Mouse (Mus musculus) testis, adult 2 months (tissue): ENCODE data around the gene Cramp1l. TPM values are rescaled to one million over a fixed set of nuclear protein-coding genes. Genes with fewer than 3 reads are reported as not detected.

ENCODE experiments used
- H3K27ac ChIP-seq: fragments of 200-500 bp; 2 replicates; pipeline ENCODE4 v1.5.1; 2012; ENCODE audit warnings: low read depth, low read length; ENCODE audit not compliant: control insufficient read depth, insufficient read depth
- H3K27me3 ChIP-seq: fragments of 200-500 bp; 2 replicates; pipeline ENCODE4 v1.6.1; 2012; ENCODE audit warnings: mild to moderate bottlenecking, low read length, moderate library complexity; ENCODE audit not compliant: control insufficient read depth, insufficient read depth
- H3K36me3 ChIP-seq: fragments of 200-500 bp; 2 replicates; pipeline ENCODE4 v1.6.1; 2012; ENCODE audit warnings: mild to moderate bottlenecking, low read length; ENCODE audit not compliant: control insufficient read depth, insufficient read depth
- H3K4me1 ChIP-seq: fragments of 200-500 bp; 2 replicates; pipeline ENCODE4 v1.6.1; 2012; ENCODE audit warnings: low read length; ENCODE audit not compliant: control insufficient read depth, insufficient read depth
- H3K4me3 ChIP-seq: fragments of 200-500 bp; 2 replicates; pipeline ENCODE4 v1.5.1; 2012; ENCODE audit warnings: low read depth, mild to moderate bottlenecking, low read length, moderate library complexity, mixed read lengths; ENCODE audit not compliant: control insufficient read depth
- CTCF ChIP-seq: fragments of 200-500 bp; IDR thresholded peaks from 2 replicates; pipeline ENCODE4 v1.5.1; 2012; ENCODE audit warnings: low read depth, mild to moderate bottlenecking, inconsistent platforms, low read length, moderate library complexity; ENCODE audit not compliant: control insufficient read depth, insufficient read depth, insufficient replicate concordance
- POLR2A ChIP-seq: fragments of 200-500 bp; IDR thresholded peaks from 2 replicates; pipeline ENCODE4 v1.6.1; 2012; ENCODE audit warnings: low read depth, mild to moderate bottlenecking, inconsistent platforms, low read length, moderate library complexity; ENCODE audit not compliant: control insufficient read depth
- polyA plus RNA-seq: library from polyadenylated mRNA; depleted of rRNA; stranded (reverse); fragments of >200 nt; gene quantifications from 2 replicates; pipeline ENCODE4 v1.2.3, GENCODE M21; 2012

Cramp1l gene
- polyA plus RNA-seq, 1 experiment: 27.6 TPM

DNA sequence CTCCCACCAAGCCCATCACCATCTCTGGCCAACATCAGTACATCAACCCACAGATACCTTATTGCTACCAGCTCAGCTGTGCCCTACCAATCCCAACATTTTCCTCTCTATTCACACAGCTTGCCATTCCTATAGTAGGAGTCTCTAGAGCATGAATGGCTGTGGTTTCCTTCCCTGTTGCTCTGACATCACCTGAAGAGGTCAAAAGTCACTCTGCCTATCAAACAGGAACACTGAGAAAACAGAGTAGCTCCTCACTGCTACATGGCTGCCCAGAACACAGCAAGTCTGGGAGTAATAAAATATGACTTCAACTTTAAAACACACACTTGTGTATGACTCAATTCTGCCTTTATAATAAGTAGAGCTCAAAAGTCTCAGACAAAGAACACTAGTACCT is 8.1 kb downstream of the Cramp1l start:
- H3K36me3 ChIP-seq: no peaks in the 10 kb centered on the region
- H3K27me3 ChIP-seq: no peaks in the 10 kb centered on the region
- H3K4me1 ChIP-seq: no peaks in the 10 kb centered on the region; the same call in 1 of the 2 replicates
- H3K4me3 ChIP-seq: no peak overlapping the region
- no peak overlapping the region for H3K27ac ChIP-seq
- TF ChIP-seq POLR2A (no peak), CTCF (no peak)

DNA sequence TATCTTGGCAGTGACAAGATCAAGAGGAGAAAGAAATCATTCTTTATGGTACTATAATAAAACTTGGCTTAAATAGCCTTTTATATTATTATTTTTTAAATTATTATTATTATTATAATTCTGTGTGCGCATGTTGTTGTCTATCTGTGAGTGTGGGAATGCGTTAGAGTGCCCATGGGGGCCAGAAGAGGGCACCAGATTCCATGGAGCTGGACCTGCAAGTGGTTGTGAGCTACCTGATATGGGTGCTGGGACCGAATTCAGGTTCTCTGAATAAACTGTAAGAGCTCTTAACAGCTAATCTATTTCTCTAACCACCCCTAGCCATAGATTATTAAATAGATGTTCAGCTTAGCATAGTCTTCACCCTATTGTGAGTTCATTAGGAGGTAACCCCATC is 10.5 kb downstream of the Cramp1l start:
- Histone ChIP-seq H3K4me3 (no peak overlapping the region), H3K27me3 (no peaks in the 10 kb centered on the region), H3K27ac (no peak overlapping the region), H3K36me3 (no peaks in the 10 kb centered on the region), H3K4me1 (no peaks in the 10 kb centered on the region)
- TF ChIP-seq CTCF: no peak
- no peak for TF ChIP-seq POLR2A

- no peak overlapping the region for H3K4me3 ChIP-seq
- TF ChIP-seq POLR2A: no peak
- no peak for TF ChIP-seq CTCF
- H3K27me3 ChIP-seq: no peaks in the 10 kb centered on the region
- H3K4me1 ChIP-seq: no peaks in the 10 kb centered on the region
- H3K27ac ChIP-seq: no peak overlapping the region
- H3K36me3 ChIP-seq: peaks cover 9% of the 10 kb centered on the region
These were observed 20.9 kb downstream of the Cramp1l start for GRCm38 (mm10) chr17:24994721-24995120.

DNA sequence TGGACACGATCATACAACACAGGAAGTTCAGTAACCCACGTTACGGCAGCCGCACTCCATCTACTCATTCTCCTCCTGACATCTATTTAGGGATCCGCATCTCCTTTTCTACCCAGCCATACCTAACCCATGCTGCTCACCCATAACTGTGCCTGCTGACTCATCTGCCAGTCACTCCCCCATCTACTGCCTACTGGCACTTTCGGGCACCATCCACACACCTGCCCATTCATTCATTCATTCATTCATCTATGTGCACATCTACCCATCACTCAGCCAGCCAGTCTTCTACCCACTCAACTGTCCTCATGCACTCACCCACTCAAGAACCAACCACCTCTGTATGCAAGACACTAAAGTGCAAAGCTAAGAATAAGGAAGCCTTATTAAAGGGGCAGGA is 28.4 kb downstream of the Cramp1l start:
- TF ChIP-seq POLR2A: no peak
- no peak for TF ChIP-seq CTCF
- no peaks in the 10 kb centered on the region for H3K4me1 ChIP-seq
- no peaks in the 10 kb centered on the region for H3K27me3 ChIP-seq
- no peak overlapping the region for H3K27ac ChIP-seq
- H3K36me3 ChIP-seq: peaks cover 13% of the 10 kb centered on the region
- H3K4me3 ChIP-seq: no peak overlapping the region

- TF ChIP-seq POLR2A (no peak), CTCF (no peak)
- Histone ChIP-seq H3K4me1 (peaks cover 7% of the 10 kb centered on the region), H3K4me3 (peak overlapping the region; percentile 66), H3K36me3 (peaks cover 4% of the 10 kb centered on the region), H3K27me3 (no peaks in the 10 kb centered on the region), H3K27ac (peak overlapping the region; percentile 59)
These were observed 54.5 kb downstream of the Cramp1l start for GRCm38 (mm10) chr17:24960852-24961715.

GRCm38 (mm10) chr17:24960135-24960851 is 55.3 kb downstream of the Cramp1l start, which contains the start of gene Jpt2:
TSS of gene Jpt2 (minus strand) at chr17:24960689.
- H3K27me3 ChIP-seq: no peaks in the 10 kb centered on the region
- H3K36me3 ChIP-seq: peaks cover 2% of the 10 kb centered on the region
- H3K27ac ChIP-seq: peak within 1 kb of the TSS; percentile 77
- TF ChIP-seq POLR2A (peak; percentile 47), CTCF (peak; percentile 58; the same call in 1 of the 2 replicates)
- peak within 1 kb of the TSS; percentile 66 for H3K4me3 ChIP-seq
- peaks cover 7% of the 10 kb centered on the region for H3K4me1 ChIP-seq

GRCm38 (mm10) chr17:24959371-24959770 is 56.2 kb downstream of the Cramp1l start:
- Histone ChIP-seq H3K27ac (no peak overlapping the region), H3K4me3 (no peak overlapping the region; the same call in 1 of the 2 replicates), H3K27me3 (no peaks in the 10 kb centered on the region), H3K4me1 (peaks cover 7% of the 10 kb centered on the region), H3K36me3 (peaks cover under 1% of the 10 kb centered on the region)
- TF ChIP-seq CTCF: no peak
- TF ChIP-seq POLR2A: no peak
